Mouse (Mus musculus): ENCODE data around the gene Pde4b. TPM values are rescaled to one million over a fixed set of nuclear protein-coding genes. Genes with fewer than 3 reads are reported as not detected.
"Not testable (repeated sequence)": the region's sequence is repeated elsewhere in the genome, so short reads cannot be mapped to it uniquely, and the experiment has no call there.

The Pde4b gene
- polyA plus RNA-seq, 3 experiments from 2014 or later, result 35.9 to 91.8 (median 73.1) TPM

DNA sequence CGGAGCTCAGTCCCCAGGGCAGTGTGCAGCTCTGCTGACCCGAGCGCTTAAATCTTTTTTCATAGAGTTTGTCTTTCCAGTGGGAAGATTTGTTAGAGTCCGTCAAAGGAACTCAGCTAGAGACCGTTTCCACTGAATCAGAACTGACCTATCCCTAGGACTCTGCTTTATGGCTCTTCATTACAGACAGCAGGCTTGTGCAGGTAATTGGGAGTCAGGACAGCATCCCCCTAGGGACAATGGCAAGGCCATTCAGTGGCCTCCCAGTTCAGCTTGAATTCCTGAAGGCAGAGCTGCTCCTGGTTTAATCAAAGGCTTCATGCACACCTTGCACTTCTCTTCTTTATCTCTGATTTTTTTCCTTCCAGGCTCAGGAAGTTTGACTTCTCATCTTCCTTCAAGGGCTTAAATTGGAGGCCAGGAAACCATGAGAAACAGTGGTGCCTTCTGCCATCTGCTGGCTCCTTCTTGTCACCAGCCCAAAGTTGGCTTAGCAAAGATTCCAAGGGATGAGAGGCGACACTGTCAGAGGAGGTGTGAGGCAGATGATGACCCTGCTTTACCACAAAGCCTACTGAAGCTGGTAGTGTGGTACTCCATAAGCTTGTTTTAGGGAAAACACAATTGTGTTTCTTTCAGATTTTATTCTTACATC lies 393.6 kb downstream of the Pde4b start:
- no peak for ATAC-seq

DNA sequence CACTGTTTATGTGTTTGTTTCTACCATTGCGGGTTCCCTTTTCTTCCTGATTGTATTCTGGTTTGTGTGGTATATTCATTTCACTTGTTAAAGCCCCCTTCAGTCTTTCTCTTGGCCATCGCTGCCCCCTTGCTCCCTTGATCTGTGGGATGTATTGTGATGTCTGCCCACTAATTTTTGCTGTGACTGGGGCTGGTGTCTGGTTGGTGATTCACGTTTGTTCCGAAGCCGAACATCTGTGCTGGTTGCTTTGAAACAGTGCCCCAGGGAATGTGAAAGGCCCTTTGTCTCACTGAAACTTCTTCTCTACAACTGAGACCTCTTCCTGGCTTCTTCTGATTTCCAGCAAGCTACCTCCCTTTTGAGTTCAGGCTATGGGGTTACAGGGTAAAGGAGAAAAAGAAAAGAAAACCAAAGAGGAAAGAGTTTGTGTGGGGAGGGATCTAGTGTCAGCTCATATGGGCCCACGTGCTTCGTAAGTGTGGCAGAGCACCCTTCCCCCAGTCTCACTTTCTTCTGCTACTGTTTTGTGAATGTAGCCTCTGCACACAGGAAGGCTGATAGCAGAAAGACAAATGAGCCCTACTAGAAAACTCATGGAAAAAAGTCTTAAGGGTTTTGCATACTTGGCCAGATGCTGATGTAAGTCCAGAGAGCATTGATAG lies 396.1 kb downstream of the Pde4b start:
- ATAC-seq, result no peak

DNA sequence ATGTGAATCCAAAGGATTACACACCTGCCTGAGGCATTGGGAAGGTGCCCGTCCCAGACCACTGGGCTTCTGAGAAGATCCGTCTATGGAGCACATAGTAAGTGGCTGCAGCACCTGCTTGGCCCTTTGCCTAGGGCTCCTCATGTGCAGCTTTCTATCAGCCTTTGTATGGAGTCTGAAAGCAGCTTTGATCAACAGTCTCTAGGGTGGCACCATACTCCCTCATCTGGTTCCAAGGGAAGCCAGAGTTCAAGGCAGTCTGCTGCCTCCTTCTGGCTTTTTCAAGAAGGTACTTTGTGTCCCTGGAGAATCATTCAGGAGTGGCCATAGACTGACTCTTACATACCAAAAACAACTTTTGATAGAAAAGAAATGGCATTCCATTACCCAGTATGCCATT lies 397.4 kb downstream of the Pde4b start:
- no peak for ATAC-seq

DNA sequence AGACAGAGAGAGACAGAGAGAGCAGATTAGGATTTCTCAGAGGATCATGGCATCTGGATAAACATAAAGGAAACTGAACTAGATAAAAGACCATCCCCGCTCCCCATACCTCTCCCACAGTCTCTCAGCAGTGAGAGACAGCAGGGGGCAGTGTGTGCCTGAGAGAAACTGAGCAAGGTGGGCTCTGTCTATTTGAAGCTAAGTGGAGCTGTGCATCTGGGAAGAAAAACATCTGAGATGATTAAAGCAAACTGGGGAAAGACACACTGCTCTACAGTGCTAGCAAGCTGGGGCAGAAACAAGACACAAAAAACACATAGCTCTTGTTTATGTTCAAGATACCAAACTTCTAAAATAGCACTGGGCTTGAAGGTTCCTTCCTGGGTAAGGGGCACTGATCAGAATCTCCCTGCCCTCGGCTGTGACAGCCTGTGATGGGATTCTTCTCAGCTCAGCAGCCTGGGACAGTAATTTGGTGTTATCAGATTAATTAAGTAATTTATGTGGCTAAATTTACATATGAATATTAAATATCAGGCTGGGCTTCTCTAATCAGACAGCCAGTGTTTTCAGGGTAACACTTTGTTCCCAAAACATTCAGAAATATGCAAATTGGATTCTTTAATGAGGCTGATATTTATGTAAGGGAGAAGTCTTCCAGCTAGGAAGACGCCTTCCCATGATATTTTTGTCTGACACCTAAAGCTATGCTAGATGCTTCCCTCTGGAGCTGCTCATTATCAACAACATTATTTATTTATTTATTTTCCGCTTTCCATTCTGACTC lies 399.0 kb downstream of the Pde4b start:
- ATAC-seq, result no peak

DNA sequence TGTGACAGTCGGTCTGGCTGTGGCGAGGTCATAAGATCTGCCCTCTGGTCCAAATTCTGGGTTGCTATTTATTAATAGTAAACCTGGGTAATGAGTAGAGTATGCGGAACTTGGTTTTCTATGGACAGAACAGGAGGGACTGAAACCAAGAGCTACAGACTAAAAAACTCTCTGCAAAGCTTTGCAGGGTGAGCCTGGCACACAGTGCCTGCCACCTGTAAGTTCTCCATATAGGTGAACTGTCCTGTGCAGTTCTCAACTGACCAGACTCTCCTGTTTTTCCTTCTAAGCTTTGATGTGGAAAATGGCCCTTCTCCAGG lies 399.5 kb downstream of the Pde4b start:
- no peak for ATAC-seq

DNA sequence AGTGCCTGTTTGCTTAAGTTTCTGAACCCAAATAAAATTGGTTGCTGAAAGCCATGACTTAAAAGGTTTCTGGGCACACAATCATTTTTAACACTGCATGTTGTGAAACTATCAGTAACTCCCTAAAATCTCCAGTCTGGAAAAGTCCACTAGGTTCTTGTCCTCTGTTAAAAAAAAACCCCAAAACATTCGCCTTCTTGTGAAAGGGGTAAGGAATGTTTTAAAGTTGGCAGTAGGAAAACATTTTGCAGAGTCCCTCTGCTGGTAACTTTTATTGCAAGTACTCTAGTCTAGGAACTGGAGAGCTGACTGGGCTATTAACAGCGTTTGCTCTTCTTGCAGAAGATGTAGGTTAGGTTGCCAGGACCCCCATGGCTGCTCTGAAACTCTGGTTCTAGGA lies 400.7 kb downstream of the Pde4b start:
- ATAC-seq, result no peak

DNA sequence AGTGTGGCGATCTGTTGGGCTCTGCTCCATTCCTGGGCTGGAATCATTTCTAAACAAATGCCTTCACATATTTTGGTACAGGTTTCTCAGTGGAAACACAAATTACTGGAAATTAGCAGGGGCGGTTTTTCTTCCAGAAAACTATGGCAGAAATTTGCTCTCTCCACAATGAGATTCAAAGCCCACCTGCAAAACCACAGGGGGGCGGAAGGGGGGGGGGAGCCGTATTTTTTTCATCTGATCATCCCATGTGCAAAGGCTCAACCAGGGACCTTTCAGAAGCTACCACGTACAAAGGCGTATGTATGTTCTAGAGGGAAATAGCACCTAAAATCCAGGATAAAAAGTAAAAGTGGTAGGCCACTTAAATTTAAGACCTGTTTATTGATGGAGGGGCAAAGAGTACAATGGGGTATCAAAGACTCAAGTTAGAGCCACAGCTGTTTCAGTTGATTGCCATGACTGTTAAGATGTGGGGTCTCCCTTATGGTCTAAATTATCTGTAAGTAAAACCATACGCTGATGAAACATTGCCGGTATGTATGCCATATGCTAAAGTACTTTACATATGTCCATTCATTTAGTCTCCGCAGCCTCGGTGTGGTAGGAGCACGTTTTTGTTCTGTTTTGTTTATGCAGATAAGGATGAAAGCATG lies 404.3 kb downstream of the Pde4b start:
- no peak for ATAC-seq

DNA sequence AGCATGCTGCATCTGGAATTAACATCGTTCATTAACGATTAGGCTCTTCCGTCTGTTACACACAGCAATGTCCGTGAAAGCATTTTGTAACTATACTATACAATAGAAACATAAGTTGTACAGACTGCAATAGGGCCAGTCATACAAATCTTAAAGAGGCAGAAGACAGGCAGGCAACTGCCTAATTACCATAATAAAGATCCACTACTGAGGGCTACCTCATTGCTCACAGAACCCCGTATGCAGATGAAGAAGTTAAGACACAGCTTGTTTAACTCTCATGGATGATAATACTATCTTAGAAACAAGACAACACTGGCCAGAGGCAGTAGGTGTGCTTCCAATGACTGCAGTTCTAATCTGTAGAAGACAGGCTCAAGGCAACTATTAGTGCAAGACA lies 405.6 kb downstream of the Pde4b start:
- ATAC-seq, result no peak

DNA sequence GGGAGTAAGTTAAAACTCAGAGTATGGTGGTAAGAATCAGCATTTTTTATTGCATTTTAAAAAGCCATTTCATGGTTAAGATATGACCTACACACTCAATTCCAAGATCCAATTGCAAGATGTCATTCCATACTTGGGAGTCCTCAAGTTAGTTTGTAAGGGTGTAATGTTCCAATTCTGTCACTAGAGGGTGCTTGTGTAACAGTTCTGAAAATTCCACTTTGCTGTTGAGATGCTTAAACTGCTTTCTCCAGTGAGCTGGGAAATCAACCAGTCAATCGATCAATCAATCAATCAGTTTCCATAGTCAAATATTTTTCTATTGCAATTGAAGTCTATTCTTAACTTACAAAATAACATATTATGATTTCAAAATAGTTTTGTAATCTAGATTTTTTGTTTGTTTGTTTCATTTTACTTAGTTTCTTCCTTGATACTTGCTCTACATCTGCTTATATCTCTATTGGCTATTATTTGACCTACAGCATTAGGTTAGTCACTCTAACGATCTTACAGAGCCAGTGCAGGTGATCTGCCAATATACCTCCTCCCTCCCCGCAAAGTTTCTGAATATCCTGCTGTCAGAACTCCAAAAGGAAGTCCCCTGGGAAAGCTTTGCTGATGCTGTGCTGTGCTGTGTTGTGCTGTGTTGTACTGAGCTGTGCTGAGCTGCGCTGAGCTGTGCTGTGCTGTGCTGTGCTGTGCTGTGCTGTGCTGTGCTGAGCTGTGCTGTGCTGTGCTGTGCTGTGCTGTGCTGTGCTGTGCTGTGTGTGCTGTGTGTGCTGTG lies 406.2 kb downstream of the Pde4b start:
- peak; percentile 64 for ATAC-seq

DNA sequence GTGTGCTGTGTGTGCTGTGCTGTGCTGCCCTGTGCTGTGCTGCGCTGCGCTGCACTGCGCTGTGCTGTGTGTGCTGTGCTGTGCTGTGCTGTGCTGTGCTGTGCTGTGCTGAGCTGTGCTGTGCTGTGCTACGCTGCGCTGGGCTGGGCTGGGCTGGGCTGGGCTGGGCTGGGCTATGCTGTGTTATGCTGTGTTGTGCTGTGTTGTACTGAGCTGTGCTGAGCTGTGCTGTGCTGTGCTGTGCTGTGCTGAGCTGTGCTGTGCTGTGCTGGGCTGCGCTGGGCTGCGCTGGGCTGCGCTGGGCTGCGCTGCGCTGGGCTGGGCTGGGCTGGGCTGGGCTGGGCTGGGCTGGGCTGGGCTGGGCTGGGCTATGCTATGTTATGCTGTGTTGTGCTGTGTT lies 406.9 kb downstream of the Pde4b start:
- not testable (repeated sequence) for ATAC-seq

DNA sequence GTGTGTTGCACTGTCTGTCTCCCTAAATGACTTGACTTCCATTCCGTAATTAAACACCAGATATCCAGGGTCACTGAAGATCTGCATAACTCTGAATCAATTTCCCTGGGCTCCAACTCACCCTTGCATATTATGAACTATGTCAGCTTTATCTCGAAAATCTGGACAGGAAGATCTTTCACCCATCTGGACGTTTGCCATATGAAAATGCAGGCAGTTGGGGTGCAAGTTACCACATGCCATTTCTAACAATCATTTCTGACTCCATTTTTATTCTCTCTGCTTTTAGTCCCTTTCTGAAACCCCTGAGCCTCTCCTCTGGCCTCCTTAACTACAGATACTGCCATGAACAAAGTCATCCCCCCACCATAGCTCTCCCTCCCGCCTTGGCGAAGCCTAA lies 407.7 kb downstream of the Pde4b start:
- no peak for ATAC-seq

DNA sequence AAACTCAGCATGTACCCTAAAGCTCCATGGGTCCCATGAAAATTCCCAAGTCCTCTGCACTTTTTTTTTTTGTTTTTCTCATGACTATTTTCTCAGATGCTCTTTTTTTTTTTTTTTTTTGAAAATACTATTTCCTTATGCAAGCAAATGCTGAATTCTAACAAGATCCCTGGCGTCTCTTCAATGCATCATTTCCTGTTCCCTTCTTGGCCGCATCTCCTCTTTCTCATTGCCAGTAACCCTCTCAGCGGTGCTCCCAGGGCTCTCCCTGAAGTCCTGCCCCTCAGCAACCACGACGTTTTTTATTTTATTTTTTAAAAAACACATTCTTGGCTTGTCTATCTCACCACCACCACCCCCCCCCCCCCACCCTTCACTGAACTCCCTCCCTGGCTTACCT lies 408.1 kb downstream of the Pde4b start:
- ATAC-seq, result no peak

DNA sequence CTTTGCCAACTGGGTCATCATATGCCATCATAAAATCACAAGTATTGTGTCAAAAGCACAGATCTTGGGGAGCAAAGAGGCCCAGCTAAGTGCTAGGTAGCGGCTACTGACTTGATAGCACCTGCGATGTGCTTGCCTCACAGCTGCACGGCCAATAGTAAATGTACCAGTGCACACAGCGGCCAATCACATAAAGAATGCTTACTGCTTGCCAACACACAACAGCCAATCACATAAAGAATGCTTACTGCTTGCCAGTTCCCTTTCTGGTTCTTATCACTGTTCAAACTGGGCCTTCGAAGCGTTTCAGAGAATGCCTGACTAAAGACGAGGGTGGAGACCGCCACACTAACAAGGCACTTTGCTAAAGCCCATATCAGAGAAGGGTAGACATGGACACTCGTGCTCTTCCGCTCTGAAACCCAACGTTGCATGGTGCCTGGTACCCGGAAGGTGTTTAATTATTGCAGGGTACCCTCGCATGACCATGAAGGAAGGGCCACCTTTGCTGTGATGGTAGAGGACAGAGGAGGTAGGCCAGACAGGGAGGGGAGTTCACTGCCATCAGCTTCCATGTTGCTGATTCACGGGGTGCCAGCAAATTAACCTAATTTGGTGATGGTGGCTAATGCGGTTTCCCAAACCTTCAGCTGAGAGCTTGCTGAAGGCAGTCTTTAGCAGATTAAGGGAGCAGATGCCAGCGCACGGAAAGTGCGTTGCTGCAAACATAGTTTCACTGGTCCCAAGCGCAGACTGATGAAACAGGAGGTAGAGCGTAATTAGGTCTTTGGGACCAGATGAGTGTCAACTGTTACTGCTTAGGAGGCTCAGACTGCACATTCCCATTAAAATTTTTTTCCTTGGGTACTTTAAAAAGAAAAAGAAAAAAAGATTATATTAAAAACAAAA lies 409.2 kb downstream of the Pde4b start:
- ATAC-seq, result no peak

DNA sequence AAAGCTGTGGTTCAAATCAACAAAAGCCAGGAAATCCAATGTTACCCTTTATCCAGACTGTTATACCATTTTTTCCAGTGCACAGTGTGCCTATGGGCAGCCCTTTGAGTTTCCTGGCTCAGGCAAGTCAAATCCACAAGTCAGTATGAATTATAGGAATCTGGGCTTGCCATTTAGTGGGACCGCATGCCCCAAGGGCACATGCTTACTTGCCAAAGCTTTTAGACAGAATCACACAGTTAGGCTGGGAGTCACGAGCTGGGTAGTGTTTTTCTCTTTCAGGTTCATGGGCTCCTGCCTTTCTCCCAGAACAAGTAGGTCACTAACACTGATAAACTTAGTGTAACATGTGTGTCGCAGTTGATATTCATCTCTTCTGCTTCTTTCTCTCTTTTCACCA lies 409.9 kb downstream of the Pde4b start:
- no peak for ATAC-seq

DNA sequence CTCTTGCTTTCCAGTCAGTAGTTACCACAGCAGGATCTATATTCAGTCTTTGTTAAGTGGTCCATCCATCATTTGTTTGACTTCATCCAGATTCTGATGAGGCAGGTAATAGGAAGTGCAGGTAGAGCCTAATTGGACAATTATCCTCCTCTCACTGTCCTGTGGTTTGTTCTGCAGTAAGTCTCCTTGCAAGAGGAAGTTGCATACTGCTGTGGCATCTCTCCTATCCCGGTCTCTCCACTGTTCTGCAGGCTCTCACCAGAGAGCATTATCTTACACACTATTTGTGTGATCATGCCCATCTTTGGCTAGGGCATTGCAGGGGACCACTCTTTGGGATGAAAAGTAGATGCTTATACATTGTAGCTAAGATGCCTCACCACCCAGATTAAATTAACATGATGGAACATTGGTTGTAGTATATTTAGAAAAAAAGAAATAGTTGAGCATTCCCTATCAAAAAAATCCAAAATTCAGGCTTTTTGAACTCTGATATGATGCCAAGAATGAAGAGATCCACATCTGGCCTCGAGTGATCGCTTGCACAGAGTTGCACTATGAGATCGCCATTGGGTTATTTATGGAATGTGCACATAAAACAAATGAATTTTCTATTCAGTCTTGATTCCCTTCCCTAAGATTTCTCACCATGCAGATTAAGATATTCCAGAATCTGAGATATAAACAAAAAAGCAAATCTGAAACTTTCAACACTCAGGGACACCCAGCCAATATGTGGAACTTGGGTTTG lies 411.0 kb downstream of the Pde4b start:
- no peak for ATAC-seq

DNA sequence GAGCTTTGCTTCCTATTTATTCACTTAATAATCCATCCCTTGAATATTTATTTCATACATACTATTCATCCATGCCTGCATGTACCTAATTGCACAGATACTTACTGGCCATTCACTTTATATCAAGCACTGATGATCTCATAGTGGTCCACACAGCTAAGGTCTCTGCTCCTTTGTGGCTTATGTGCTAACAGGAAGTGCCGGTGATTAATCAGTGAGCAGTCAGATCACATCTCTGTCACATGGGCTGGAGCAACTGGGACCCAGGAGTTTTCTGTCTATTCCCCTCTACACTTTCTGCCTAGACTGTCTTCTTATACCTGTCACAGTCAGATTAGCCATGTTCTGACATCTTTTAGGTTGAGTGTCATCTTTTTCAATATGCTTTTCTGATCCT lies 411.6 kb downstream of the Pde4b start:
- peak; percentile 46 for ATAC-seq

DNA sequence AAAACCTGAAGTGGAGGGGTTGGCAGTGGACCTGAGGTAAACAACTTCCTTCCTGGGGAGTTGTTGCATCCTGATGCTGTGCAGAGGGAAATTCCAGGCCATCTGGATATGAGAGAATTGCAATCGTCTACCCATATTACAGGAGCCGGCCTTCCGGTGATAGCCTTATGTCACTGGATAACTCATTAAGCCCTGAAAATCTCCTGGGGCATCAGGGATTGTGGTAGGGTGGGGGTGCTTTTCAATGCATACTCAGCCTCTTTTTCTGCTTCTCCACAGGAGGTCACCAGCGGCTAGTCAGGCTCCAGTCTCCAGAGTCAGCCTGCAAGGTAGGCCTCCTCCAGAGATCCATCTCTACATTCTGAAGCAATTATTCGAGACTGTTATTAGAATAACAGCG lies 418.4 kb downstream of the Pde4b start:
- no peak for ATAC-seq

DNA sequence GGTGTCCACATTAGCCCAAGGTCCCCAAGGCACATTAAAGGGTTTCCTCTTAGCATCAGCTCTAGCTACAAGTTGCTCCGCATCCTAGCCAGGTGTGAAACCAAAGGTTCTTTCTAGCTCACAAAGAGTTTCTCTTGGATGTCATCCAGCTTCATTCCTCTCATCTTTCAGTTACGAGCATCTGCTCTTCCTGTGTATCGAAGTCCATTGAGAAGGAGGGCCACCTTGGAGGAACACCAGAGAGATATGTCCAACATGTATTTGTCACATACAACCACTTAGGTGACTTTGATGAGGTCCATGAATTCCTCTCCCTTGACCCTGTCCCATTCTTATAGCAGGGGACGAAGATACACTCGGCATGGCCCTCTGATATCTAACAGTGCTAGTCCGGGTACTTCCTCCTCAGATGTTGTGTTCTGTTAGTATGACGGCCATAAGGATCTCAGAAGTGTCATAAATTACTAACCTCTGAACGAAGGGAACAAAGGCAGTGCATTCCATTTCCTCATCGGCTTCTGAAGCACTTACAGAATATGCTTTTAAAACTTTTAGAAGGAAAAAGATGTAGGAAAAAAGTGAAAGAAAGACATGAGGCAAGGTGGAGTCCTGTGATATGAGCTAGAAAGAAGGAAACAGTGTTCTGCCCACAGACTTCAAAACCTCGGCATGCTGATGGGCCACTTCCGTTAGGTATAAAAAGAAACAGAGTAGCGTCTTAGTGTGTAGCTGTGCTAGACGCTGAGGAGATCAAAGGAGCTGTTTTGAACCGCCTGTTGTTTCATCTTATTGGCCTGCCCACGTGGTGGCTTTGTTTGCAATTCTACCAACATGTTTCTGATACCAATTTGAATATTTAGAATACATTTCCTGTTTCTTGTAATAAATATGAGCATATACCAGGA lies 419.3 kb downstream of the Pde4b start:
- ATAC-seq, result peak; percentile 93

DNA sequence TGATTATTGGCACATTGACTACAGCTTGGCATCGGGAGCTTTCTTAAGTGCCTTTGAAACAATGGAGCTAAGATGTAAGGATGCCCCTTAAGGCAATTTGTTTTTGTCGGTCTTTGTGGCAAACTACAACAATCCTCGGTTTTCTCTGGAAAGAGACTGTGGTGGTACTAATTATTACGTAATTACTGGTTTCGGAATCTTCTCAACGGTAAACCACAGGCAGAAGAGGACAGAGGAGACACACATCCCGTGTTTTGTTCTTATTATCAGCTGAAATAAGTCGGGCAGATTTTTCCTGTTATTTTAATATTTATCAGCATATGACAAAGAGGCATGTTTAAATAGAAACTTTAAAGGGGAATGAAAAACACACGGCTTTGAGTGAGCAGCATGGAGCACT lies 420.0 kb downstream of the Pde4b start:
- peak; percentile 9 for ATAC-seq

DNA sequence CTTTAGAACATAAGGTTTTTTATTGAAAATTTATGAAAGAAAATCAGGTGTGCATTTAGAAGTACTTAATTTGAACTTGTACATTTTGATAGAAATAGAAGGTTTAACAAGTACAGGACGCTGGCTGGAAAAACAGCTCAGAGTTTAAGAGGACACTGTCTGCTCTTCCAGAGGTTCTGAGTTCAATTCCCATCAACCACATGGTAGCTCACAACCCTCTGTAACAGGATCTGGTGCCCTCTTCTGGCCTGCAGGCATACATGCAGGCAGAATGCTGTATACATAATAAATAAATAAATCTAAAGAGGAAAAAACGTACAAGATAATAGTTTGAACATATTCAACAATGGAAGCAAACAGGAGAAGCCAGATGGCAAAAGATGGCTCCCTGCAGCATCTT lies 420.4 kb downstream of the Pde4b start:
- no peak for ATAC-seq
